Mouse (Mus musculus): ENCODE data around the gene Apol7e.

GRCm38 (mm10) chr15:77731605-77732004, 32.9 kb downstream of the Apol7e start:
- TF ChIP-seq CTCF (IDR thresholded peaks at IDR 0.05) (no peak), EP300 (IDR thresholded peaks at IDR 0.05) (no peak)

Measured in lung, postnatal 0 days (tissue).